Mouse (Mus musculus) right cerebral cortex, adult 2 months (tissue): Measurements from ENCODE around the gene Ivd.
A peak's percentile ranks its signal among the peaks of the same experiment; 100 is the strongest.

ENCODE experiments used
- DNase-seq, 2 experiments: peaks; one replicate each; pipeline ENCODE4 v3.0.0; 2021 to 2022; ENCODE audit warnings: low spot score in 2 of 2

The Ivd gene

DNA sequence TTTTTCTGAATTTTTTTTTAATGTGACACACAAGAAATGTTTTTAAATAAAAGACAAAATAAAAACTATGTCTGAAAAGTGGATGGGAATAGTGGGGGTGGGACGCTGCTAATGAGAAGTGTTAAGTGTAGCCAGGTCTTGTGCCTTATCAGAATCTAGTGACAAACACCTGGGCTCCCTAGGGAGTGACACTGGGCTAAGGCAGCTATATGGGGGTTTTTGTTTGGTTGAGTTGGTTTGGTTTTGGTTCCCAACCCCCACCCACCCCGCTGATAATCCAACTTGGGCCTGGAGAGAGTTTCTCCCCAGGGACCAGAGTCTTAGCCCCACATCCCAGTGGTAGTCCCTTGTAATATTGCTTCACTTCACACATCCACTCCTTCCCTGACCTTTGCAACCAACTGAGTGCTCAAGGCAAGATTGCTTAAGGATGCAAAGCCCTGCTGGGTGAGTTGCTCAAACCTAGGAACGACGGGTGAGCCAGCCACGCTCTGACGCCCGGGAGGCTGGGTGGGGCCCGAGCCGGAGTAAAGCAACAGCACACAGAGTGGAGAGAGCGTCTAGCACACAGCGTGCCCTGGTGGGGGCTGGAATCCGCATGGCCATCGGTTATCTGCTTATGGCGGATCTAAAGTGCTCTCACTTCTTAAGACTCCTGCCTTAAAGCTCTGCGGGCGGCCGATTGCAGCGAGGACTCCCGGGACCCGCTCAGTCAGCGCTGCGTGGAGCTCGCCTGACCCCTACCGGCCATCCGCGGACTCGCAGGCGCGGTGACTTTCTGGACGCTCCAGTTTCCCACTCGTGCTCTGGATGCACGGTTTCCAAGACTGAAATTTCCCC lies 21.3 kb downstream of the Ivd start:
- peak; percentile 92 to 95 for DNase-seq

DNA sequence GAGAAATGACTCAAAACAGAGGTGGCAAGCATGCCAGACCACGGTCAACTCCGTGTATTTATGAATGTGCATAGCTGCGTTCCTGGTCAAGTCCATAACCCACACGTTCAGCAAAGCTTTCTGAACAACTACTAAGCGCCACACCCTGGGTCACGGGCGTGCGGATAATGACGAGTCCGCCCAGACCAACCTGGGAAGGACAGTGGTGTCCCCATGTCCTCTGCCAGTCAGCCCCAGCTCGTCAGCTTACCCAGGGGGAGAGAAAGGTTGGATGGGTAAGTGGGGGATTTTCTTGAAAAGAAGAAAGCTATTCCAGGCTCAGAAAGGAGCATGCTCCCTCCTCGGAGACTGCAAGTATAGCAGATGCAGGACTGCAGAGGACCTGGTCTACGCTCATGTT lies 25.7 kb downstream of the Ivd start:
- no peak for DNase-seq

DNA sequence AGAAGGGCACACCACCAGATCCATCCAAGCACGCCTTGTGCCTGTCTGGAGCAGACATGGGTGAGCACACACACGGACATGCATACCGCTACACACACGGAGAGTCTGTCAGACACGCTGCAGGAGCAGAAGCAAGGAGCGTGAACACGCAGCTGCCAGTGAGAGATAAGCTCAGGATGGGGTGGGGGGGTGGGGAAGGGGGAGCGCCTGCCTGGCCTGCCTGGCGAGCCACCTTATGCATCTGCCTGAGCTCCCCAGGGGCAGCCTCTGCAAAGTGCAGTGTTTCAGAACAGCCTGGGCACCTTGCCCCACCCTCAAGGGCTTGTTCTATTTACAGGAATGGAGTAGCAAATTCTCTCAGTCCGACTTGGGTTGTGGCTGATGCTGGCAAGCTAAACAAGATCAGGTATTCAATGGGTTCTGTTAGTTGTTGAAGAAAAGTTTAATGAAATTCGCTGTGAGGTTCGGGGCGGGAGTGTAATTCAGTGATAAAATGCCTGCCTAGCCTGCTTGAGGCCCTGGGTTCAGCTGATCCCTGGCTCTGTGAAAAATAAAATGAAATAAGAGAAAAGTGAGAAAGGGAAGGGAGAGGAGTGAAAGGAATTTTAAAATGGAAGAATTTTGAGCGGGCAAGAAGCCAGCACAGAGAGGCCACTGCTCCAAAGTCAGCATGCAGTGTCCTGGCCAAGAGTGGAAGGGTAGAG lies 26.2 kb downstream of the Ivd start:
- no peak for DNase-seq

DNA sequence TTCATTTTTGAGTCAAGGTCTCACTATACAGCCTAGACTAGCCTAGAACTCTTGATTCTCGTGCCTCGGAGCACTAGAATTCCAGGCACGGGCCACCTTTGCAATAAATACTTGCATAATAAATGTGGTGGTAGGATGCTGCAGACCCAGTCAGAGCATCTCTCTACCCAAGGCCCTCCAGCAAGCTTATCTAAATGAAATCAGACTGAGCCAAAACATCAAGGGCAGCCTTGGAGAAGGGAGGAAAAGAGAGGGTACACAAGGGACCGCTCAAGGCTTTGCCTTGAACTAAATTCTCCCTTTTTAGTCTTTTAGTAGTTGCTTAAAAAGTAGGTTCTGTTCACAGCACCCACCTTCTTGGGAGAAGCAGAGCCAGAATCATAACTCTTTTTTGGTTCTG lies 29.4 kb downstream of the Ivd start:
- DNase-seq: no peak

DNA sequence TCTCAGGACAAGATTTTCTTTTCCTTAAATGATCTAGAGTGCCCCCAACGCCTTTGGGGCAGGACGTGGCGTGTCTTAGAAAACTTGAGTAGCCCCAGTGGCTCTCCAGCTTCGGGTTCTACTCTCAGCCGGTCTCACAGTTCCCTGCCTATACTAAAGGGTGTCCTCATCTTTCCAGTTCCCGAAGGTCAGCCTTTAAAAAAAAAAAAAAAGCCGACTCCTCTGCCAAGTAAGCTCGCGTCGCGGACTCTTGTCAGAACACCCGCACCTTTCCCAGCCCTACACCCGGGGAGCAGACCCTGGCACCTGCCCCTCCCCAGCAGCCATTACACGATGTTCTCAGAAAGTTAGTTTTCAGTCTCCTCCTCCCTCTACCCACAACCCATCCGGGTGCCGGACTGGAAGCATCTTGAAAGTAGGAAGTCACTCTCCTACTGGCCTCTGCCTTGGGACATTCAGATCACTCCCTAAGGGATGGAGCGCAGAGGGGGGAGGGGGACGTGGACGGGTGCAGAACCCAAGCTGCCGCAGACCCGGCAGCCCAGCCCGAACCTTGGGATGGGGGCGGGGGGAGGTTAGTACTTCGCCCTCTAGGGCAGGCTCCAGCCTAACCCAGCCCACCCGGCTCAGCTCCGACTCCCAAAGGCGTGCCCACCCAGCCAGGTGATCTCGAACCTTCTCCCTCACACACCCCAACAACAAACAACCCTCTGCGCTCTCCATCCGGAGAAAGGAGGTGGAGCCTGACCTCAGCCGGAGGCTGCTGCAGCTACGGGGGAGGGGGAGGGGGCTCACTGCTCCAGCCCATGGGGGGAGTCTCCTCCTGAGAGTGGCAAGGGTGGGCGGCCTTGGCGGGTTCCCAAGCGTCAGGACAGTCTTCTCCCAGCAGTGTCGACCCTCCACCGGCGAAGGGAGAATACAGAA lies 34.5 kb downstream of the Ivd start:
- no peak for DNase-seq

DNA sequence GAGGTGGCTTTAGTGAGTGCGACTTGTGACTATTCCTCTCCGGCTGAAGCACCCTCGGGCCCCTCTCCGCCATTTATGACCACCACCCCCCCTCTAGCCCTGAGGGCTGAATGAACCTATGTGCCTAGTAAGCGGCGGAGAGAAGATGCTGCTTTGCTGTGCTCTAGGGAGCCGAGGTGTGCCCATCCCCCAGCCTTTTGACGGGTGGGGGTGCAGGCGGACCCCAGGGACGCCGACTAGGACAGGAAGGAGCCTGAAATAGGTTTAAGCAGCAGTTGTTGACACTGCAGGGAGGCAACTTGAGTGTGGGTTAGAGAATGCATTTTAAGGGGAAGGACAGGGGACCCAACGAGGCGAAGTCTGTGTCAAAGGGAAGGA lies 35.1 kb downstream of the Ivd start:
- no peak for DNase-seq

DNA sequence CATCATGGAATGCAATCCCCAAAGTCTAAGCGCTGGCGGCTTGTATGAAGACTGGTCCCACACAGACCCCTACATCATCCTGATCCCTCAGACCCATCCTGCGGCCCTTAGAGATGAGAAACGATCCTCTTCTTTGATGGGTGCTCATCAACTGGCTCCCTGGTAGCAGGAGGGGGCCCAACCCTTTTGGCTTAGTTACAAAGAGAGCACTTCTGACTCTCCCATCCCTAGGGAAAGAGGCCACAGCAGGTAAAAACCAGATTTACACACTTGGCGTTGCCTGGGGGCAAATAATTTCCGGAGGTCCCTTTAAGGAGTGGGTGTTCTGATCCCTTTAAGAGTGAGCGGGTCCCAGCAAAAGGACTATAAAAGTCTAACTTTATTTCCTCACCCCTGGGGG lies 35.6 kb downstream of the Ivd start:
- DNase-seq: no peak

DNA sequence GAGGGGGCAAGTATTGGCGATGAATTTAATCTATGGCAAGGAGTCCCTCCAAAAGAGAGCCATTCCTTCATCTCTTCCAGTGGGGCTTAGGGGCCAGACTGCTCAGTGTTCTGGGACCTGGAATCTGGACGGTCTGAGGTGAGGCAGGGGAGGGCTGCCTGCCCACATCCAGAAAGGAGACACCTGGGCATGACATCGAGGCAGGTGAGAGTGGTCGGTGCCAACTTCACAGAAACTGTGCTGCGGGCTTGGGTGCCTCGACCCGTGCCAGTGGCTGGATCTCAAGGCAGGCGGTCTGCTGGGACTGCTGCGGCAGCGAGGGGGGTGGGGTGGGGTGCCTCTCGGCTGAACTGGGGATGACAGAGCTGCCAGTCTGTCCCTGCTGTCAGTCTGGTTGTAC lies 36.1 kb downstream of the Ivd start:
- no peak for DNase-seq

DNA sequence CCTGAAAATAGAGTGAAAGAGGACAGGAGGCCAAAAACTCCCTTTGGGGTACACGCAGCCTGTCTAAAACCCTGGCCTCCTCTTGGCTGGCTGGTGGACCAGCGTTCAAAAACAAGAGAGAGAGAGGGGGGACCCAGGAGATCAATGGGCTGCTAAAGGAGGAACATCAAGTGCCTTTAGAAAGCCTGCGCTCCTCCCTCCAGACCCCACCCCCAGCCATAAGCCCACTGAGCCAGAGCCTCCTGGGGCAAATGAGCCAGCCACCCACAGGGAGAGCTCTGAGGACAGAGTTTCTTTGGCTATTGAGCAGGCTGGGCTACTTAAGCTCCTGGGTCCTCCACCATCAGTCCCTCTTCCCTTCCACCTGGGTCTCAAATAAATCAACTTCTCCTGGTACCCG lies 37.0 kb downstream of the Ivd start:
- DNase-seq: no peak

DNA sequence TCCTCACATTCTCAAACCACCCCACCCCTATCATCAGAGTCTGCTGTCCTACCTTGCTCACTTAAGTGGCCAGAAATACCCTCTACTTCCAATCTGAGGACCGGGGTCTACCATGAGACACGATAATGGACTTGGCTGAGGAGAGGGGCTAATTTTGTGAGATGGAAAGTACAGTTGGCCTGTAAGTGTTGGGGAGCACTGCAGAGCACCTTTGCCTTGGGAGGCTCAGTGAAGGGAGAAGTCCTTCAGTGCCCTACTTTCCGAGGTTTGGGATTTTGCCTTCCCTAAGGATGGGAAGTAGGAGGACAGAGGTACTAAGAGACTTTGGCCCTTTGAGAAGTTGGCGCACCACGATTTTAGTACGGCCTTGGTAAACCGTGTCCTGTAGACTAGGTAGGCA lies 37.6 kb downstream of the Ivd start:
- DNase-seq: no peak

DNA sequence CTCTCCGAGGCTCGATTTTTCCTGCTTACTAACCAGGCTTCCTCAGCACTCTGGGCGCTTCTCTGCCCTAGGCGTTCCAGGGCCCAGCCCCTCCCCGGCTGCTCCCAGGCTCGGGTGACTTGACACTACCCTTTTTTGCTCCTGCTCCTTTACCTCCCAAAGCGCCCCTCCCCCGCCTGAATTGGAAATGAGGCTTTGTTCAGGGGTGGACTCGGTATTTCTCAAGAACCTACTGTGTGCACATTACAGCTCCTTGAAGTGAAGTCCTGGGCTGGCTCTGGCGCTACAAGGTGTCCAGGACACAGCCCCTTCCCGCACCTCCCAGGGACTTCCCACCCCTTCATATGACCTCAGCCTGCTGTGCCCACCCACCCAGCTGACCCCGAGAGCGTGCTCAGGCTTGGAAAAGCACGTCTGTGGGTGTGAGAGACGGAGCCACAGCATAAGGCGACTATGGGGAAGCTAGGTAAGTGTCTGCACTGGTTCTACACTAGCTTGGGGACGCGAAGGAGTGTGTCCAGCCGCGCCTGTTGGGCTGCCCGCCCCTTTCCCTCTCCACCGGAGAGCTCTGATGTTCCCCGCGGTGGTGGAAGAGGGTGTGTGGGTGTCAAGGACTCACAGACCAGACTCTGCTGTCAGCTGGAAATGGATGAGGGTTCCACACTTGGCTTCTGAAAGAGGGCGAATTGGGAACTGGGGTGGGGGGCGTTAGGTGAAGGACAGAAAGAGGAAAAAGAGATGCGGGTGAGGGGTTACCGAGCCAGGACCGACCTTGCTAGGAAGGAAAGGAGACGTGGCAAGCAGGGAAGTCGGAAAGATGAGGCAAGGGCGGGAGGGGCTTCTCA lies 38.4 kb downstream of the Ivd start, which contains the start of gene Bahd1:
Gene Bahd1 (plus strand): TSS at position 397 of the 845 bp plus-strand sequence.
- peak; percentile 40 to 48 for DNase-seq

DNA sequence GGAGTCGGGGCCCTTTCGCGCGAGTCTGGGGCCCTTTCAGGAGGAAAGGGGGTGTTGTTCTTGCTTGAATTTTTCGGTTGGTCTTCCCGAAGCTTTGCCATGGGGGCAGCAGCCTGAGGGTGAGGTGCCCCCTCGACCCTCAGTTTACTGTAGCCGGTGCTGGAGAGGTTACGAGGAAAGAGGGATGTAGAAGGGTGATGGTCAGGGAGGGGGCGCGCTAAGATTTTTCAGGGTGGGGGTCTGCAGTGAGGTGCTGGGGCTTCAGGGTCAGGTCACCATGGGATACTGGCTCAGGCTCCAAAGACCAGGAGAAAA lies 39.0 kb downstream of the Ivd start:
- no peak for DNase-seq

DNA sequence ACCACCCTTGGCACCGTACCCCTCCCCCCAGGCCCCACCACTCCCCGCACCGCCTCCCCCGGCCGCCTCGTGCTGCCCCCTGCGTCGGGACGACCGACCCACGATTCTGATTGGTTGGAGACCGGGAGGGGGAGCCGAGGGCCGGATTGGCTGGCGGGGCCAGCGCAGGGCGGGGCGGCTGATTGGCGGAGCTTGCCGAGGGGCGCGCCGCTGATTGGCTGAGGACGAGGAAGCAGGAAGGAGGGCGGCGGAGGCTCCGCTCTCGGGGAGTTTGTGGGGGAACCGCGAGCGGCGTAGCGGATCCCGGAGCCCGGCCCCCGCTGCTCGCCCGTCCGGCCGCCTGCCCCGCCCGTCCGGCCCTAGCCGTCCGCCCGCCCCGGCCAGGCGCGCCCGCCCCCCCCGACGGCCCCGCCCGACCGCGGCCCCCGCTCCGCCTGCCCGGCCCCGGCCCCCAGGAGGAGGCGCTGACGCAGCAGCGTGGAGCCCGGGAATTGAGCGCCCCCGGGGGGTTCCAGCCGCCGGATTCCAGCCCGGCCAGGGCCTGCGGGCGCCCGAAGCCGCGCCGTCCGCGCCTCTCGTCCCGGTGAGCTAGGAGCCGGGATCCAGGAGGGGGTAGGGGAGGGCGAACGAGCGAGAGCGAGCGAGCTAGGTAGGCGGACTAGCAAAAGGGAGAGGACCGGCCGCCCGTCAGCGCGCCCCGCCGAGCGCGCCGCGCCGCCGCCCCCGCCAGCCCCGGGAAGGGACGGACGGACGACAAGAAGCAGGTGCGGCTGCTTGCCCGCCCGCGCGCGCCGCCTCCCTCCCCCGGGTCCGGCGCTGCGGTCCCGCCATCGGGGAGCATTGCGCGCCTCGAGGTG lies 39.6 kb downstream of the Ivd start:
- DNase-seq: peak; percentile 95 to 97

DNA sequence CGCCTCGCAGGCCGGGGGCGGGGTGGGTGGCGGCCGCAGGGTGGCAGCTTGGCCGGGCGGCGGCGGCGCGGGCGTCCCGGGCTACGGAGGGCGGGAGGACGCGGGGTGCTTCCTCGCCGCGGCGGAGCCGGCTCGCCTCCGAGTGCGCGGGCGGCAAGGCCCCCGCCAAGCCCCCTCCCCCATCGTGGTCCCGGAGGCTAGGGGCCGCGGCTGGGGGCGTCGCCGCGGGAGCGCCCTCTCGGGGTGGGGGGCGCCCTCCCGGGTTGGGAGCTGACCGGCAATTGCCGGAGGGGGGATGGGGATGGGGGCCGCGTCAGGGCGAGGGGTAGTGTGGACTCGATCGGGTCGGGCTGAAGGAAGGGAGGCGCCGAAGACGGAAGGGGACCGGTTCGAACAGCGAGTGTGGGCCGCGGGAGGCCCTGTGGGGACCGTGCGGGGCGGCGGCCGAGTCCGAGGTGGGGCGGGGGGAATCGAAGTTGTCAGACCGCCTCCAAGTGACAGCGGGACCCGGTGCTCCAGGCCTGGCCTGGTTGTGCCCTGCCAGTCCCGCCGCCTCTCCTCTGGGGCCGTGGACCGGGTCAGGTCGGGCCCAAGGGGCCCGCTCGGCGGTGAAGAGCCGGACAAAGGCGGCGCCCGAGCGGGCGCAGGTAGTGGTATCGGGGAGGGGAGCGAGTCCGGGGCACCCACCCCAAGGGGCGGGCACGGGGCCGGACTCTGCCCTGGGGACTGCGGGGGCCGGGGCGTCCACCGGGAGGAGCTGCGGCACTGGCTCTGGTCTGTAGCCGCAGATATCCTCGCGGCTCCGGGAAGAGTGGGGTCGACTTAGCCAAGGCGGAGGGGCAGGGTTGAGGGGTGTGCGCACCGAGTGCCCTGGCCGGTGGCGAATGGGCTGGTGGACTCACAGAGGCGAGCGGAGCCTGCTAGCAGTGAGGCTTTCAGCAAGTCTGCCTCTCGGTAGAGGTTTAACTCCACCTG lies 40.6 kb downstream of the Ivd start:
- peak in 1 of 2 experiments; percentile 20 for DNase-seq

DNA sequence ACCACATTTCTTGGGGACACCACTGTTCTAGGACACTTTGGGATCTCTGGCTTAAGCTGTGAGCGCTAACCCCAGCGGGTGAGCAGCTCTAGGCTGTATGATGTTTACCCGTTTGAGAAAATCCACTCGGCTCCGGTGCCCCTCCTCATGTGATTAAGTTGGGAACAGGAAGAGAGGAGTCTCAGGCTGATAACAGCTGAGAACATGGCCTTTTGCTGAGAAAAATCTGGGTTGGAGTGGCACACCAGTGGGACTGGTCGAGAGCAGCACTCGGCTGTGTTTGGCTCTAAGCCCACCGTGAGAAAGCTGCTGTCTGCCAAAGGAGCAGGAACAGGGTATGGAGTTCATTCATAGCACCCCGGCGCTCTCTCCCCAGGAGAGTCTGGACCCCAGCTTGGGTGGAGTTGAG lies 41.6 kb downstream of the Ivd start:
- no peak for DNase-seq

DNA sequence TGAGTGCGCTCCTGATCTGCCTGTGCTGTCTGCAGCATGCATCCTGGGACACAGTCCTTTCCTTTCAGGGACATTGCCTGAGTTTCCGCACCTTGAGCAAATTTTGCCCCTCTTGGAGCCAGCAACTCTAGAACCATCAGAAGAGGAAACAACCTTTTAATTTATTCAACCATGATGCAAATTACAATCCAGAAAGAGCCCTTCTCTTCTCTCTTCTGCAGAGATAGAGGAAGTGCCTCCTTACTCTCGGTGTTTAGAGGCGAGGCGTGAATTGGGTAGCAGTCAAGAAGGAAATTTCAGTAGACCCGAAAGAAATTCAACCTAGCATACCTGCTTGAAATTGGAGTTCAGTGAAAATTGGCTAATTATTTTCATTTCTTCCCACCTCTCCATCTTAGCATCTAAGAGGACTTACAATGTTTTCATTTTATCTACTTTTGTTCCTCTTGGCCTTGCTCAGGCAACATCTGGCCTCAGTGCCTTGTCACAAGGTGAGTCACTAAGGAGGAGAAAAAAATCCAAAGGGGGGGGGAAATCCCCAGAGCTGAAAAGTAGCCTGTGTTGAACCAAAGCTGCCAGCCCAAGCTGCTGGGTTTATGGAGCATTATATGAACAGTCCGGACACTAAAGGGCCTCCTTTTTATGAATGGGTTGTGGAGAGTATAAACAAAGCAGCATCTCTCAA lies 43.8 kb downstream of the Ivd start:
- DNase-seq: no peak

DNA sequence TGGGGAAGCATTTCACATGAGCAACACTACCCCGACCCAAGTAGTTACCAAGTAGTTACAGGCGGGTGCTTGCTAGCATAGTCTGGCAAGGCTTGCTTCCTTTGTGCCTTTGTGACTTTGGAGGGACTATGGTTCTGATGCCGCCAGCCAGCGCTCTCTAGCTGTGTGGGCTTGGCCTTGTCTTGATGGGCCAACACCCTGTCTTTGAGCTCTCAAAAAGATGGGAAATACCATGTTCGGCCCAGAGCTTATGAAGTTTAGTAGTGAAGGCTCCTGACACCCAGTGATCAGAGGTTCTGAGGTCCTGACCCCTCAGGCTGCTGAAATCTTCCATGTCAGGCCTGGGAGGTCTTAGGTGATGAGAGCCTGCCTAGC lies 44.4 kb downstream of the Ivd start:
- DNase-seq: no peak

DNA sequence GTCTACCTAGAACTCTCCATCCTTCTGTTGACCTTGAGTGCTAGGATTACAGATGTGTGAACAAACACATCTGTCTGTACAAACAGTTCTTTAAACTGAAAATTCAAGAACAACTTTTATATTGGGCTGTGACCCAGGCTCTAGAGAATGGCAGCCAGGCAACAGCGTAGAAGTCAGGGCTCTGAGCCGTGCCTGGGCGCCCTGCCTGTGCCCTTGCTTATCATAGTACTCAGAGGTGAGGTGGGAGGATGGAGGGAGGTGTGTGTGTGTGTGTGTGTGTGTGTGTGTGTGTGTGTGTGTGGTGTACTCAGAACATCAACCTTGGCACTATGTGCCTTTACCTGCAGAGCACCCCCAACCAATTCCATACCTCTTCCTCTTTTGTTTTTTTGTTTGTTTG lies 46.0 kb downstream of the Ivd start:
- DNase-seq: no peak

DNA sequence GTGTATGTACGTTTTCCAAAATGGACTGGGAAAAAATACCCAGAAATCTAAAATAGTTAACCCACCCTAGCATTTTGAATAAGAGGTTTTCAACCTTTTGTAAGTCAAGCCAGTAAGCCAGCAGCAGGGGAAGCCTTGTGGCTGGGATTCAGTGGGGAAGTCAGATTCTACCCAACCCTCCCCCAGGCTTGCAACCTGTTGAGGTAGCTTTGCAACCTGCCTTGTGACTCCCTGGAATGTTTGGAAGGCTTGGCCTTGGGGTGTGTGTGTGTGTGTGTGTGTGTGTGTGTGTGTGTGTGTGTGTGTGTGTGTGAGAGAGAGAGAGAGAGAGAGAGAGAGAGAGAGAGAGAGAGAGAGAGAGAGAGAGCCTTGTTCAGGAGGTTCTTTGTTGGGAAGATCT lies 47.4 kb downstream of the Ivd start:
- DNase-seq: no peak
